Mouse (Mus musculus): ENCODE measurements around the gene Fam45a.

The Fam45a gene

GRCm38 (mm10) chr19:60811098-60812035 lies at the start of gene Fam45a:
TSS of gene Fam45a (plus strand) at chr19:60811585.
- in situ Hi-C loops (cut with MboI; ENCODE audit: unreplicated experiment in 2 of 2): no loop called here

- in situ Hi-C loops (cut with MboI; ENCODE audit: unreplicated experiment in 2 of 2): no loop called here
Measured at GRCm38 (mm10) chr19:60773366-60773765, 38.0 kb upstream of the Fam45a start.

DNA sequence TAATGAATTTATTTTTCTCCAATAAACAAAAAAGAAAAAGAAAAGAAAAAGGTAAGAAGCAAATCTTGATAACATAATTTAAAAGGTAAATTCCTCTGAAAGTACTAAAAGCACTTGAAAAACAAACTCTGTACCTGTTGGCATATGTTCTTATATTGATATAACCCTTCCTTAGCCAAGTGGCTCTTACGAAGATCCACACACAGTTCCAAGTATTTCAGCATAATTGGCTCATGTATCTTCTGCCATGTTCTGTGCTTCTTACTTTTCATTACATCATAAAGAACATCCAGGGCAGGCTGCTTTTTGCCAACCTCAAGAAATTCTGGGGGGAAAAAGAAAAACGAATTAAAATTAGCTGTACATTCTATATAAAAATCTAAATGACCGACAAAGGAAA lies 29.4 kb upstream of the Fam45a start:
- in situ Hi-C loops (cut with MboI; ENCODE audit: unreplicated experiment in 2 of 2): no loop called here

- in situ Hi-C loops (cut with MboI; ENCODE audit: unreplicated experiment in 2 of 2): no loop called here
Measured at GRCm38 (mm10) chr19:60784712-60785111, 26.7 kb upstream of the Fam45a start.

- in situ Hi-C loops (cut with MboI; ENCODE audit: unreplicated experiment in 2 of 2): no loop called here
Measured at GRCm38 (mm10) chr19:60787465-60788150, 23.8 kb upstream of the Fam45a start.

DNA sequence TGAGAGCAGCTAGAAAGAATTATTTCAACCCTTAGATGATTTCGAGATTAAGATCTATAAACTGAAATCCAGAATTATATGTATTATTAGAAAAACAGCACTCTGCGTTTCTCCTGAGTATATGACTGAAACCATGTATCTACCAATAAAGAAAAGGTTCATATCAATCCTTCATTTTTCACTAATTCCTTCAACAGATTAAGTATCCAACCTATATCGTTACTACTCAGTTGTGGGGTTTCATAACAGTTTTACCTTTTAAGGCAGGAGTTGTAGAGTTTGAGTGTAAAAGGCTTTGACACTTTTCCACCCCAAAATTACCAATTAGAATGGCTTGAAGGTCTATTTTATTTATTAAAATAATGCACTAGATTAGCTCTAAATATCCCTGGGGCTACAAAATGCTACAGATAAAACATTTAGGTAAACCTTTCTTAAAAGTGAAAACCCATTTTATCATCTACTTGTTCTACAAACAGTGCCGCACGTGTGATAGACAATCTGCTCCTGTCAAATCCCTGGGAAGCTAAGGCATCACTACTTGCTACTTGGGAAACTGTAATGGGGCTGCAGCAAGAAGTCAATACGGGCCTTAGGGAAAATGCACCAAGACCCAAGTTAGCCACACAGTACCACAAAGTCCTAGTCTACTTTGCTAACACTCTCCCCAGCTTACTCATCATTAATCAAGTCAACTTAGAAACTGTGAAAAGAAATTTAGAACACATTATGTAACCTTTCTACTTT lies 23.0 kb upstream of the Fam45a start:
- in situ Hi-C loops (cut with MboI; ENCODE audit: unreplicated experiment in 2 of 2): no loop called here

DNA sequence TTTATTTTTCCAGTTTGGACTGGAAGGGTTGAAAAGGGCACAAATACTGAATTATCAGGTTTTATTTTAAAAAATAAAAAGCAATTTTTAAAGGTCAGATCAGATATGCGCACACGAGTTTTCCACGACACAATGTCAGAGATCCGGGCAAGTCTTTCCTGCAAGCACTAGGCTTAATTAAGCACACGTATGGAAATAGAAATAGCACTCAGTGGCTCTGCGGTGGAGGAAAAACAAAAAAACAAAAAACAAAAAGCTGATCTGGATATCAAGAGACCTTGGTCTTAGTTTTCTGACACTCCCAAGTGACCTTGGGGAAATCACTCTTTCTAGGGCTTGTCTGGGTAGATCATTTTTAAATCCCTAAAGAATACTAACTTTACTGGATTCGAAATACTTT lies 21.9 kb upstream of the Fam45a start:
- in situ Hi-C loops (cut with MboI; ENCODE audit: unreplicated experiment in 2 of 2): no loop called here

- in situ Hi-C loops (cut with MboI; ENCODE audit: unreplicated experiment in 2 of 2): no loop called here
Measured at GRCm38 (mm10) chr19:60789919-60790506, 21.4 kb upstream of the Fam45a start.

DNA sequence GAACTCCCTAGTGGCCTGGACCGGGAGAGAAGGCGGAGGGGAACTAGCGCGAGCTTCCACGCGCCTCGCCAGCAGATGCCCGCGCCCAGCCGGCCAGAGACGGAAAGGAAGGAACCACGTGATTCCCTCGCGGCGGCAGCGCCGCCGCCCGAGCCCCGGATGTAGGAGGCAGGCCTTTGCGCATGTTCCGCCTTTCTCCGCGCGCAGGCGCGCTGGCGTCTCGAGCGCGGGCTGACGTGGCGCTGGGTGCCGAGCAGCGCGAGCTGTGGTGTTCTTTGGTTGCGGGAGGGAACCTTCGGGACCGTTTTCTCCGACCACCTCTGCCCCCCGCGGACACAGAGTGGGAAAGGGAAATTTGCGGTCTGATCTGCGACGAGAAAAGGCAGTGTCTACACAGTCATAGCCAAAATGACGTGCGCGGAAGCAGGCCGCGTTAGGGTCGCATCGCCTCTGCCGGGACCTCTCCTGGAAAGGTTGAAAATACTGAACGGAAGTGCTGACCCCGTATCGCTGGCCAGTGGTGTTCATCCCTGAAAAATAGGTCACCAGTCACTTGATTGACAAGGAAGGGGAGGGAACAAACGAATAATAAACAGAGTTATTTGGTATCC lies 20.7 kb upstream of the Fam45a start, which contains the start of gene Eif3a:
Gene Eif3a, minus strand, starts transcription at position 108 of the 611 bp plus-strand sequence.
- in situ Hi-C loops (cut with MboI; ENCODE audit: unreplicated experiment in 2 of 2): no loop called here

DNA sequence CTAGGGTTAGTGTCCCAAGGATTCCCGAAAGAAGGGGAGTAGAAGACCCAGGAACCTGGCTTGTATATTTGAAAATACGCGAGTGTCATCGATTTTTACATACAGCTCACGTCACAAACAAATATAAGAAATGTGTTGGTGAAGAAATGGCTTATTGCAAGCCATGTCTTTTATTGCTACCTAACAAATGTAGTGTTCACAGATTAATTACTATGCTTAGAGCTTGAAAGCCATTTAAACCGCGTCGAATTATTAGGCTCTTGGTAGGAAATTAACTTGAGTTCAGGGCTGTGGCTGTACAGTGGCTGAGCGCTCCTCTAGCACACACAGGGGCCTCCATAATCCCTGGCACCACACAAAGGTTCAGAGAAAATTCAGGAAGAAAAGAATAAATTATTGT lies 20.2 kb upstream of the Fam45a start:
- in situ Hi-C loops (cut with MboI; ENCODE audit: unreplicated experiment in 2 of 2): no loop called here

- in situ Hi-C loops (cut with MboI; ENCODE audit: unreplicated experiment in 2 of 2): no loop called here
Measured at GRCm38 (mm10) chr19:60793170-60793707, 18.1 kb upstream of the Fam45a start.

DNA sequence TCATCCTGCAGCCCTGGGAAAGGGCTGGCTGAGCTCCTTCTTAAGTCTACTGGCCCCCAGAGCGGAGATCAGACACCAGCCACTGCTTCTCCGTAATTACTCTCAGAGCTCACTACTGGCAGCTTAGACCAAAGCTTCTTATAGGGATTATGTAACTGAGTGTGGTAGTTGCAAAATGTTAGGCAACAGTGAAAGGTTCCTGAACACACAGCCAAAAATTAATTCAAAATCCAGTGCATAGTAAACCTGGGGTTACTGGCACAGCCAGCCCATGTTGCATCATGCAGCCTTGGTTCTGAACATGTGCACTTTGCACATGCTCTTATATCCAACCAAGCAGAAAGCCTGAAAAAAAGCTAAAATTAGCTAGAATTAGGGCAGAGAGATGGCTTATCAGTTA lies 16.1 kb upstream of the Fam45a start:
- in situ Hi-C loops (cut with MboI; ENCODE audit: unreplicated experiment in 2 of 2): no loop called here

DNA sequence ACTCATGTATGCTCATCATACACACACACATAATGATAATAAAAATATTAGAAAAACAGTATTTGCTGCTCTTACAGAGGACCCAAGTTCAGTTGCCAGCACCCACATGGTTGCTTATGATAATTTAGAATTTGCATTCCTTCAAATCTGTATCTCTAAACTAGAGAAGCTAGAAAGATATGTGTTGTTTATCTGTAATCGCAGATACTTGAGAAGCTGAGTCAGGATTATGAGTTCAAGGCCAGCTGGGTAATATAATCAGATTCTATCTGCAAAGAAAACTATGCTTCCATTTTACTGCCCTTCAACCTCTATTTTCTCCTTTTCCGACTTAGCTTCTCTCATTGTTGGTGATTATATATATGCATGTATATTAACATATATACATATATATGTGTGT lies 14.0 kb upstream of the Fam45a start:
- in situ Hi-C loops (cut with MboI; ENCODE audit: unreplicated experiment in 2 of 2): no loop called here

DNA sequence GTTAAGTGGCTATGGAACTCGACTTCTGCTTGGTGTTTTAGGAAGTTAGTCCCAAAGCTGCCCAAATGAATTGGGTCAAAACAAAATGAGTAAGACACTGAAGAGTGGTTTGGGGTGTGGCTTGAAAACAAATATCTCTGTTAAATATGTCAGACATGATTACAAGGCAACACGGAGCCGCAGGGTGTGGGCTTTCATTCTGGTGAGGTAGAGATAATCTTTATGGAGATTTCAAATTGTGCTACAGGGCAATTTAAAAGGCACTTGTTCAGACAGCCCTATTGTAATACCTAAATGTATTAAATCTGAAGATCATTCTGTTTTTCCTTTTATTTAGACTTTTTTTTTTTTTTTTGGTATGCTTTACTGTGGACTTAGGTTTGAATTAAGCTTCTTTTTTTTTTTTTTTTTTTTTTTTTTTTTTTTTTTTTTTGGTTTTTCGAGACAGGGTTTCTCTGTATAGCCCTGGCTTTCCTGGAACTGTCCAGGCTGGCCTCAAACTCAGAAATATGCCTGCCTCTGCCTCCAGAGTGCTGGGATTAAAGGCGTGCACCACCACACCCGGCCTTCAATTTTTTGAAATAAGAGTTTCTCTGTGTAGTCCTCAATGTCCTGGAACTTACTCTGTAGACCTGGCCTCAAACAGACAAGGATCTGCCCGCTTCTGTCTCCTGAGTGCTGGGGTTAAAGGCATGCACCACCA lies 11.4 kb upstream of the Fam45a start:
- in situ Hi-C loops (cut with MboI; ENCODE audit: unreplicated experiment in 2 of 2): no loop called here

DNA sequence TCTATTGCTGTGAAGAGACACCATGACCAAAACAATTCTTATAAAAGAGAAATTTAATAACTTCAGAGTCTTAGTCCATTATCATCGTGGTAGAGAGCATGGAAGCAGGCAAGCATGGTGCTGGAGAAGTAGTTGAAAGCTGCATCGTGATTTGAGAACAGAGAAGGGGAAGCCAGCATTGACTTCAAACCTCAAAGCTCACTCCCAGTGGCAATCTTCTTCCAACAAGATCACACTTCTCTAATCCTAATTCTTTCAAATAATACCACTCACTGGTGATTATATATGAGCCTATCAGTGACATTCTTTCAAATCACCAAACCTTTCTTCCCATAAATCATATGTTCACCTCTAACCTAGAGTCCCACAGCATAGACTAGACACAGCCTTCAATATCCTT lies 6.5 kb upstream of the Fam45a start:
- in situ Hi-C loops (cut with MboI; ENCODE audit: unreplicated experiment in 2 of 2): no loop called here

DNA sequence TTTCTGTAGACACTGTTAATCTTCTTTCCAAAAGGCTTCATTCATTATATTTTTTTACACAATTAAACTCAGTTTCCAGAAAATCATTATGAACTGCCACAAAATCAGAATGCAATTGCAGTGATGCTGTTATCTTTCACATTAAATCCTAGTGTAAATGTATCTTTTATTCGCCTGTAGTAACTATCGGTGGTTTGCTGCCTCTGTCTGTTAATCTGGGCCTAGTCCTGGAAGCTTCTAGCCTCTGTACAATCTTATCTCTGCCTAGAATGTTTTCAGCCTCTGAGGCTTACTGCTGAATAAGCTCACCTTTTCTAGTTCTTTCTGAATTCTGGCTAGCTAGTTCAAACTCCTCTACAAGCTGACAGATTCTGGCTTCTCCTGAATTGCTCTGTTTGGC lies 1.5 kb upstream of the Fam45a start:
- in situ Hi-C loops (cut with MboI; ENCODE audit: unreplicated experiment in 2 of 2): no loop called here

DNA sequence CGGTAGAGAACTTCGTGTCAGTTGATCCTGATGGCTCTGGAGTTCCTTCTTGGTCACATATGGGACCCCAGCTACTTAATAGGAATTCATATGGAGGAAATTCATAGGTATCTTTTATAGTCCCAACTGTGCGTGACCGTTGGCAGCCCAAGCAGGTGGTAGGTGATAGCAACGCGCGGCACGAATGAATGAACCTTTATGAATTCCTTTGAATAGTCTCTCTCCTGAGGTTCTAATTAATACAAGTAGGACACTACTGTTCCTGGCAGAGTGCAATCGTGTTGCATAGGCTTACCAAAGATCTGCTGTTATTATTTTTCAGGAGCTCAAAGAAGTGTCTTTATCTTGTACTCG lies 628 bp downstream of the Fam45a start:
- in situ Hi-C loops (cut with MboI; ENCODE audit: unreplicated experiment in 2 of 2): no loop called here

- in situ Hi-C loops (cut with MboI; ENCODE audit: unreplicated experiment in 2 of 2): no loop called here
Measured at GRCm38 (mm10) chr19:60813133-60813532, 1.7 kb downstream of the Fam45a start.

DNA sequence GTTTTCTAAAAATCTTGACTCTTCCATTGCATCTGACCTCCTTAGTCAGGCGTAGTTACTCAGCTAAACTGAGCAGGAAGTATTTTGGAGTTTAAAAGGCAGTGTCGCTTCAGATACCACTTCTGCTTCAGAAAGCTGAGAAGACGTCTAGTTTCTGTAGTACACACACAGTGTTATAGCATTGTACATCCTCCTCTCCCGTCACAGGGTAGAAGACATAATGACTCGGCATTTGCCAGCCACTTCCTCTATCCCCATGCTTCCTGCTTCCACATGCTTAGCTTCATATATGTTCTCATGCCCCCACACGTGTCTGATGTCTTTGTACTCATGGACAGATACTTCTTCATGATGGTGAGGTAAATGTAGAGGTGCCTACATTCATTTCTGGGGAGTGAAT lies 7.3 kb downstream of the Fam45a start:
- in situ Hi-C loops (cut with MboI; ENCODE audit: unreplicated experiment in 2 of 2): no loop called here

Data from v-Abl transformed pro-B cells (cell line).